ENCODE assay signal across 27 mouse cellular contexts in the genomic region with DNA sequence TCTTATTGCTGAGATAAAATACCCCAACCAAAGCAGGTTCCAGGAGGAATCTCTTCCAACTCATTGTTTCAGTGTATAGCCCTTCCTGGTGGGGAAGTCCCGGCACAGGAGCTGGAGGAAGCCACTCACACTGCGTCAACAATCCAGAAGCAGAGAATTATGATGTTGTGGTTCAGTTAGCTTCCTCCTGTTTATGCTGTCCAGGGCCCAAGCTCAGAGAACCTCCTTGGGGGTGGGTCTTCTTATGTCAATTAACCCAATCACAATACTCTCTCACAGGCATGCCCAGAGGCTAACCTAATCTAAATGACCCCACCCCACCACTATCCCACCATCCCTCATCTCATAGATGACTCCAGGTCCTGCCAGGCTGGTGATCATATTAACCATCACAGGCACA.
DNase-seq lines count a peak whose midpoint lies in the region; ATAC-seq lines count a peak whose summit lies in the region.
"Had no signal": no experiment of that assay in that cellular context is flagged by ENCODE, and none has a peak within 500 bp of the region (broad histone marks: within the 10 kb centered on the region; RNA-seq: fewer than 3 reads in every experiment).

No protein-coding gene starts in this region.

- no peaks in the 10 kb centered on the region for H3K9me3 ChIP-seq in forebrain, embryonic 12.5 days
- H3K9me3 ChIP-seq in forebrain, embryonic 13.5 days (replicated peaks): no peaks in the 10 kb centered on the region
- no peaks in the 10 kb centered on the region for H3K9me3 ChIP-seq in hindbrain, embryonic 14.5 days (ENCODE audit: control insufficient read depth, low read length)
- no peaks in the 10 kb centered on the region for H3K9me3 ChIP-seq in hindbrain, embryonic 16.5 days (ENCODE audit: control insufficient read depth, low read length)
- H3K9me3 ChIP-seq in midbrain, embryonic 14.5 days (ENCODE audit: control insufficient read depth, low read length): no peaks in the 10 kb centered on the region
- H3K9me3 ChIP-seq in midbrain, embryonic 11.5 days (ENCODE audit: control insufficient read depth, low read length): no peaks in the 10 kb centered on the region
- H3K9me3 ChIP-seq: embryonic facial prominence, embryonic 13.5 days; forebrain, embryonic 10.5 days; heart, embryonic 12.5 days; hindbrain, embryonic 12.5 days; kidney, embryonic 15.5 days; lung, embryonic 15.5 days had no signal

- H3K27ac ChIP-seq in forebrain, embryonic 12.5 days: 0 out of 2 replicates have a peak overlapping the region, but pooled peaks have one; percentile 21
- no peak overlapping the region for H3K27ac ChIP-seq in forebrain, embryonic 13.5 days
- H3K27ac ChIP-seq in hindbrain, embryonic 14.5 days: peak overlapping the region; percentile 4; the same call in 1 of the 2 replicates
- H3K27ac ChIP-seq in hindbrain, embryonic 16.5 days (ENCODE audit: low read depth, low read length): no peak overlapping the region
- peak overlapping the region; percentile 84; the same call in 1 of the 2 replicates for H3K27ac ChIP-seq in midbrain, embryonic 14.5 days (replicated peaks; ENCODE audit: low read depth, low read length)
- no peak overlapping the region for H3K27ac ChIP-seq in midbrain, embryonic 11.5 days (ENCODE audit: low read depth, low read length)
- H3K27ac ChIP-seq: embryonic facial prominence, embryonic 13.5 days; kidney, embryonic 15.5 days; lung, embryonic 15.5 days had no signal

- no peaks in the 10 kb centered on the region for H3K27me3 ChIP-seq in forebrain, embryonic 12.5 days
- no peaks in the 10 kb centered on the region for H3K27me3 ChIP-seq in forebrain, embryonic 13.5 days
- H3K27me3 ChIP-seq in hindbrain, embryonic 14.5 days (ENCODE audit: control insufficient read depth, insufficient read depth, low read length): no peaks in the 10 kb centered on the region
- H3K27me3 ChIP-seq in hindbrain, embryonic 16.5 days (replicated peaks; ENCODE audit: control insufficient read depth, insufficient read depth, low read length): no peaks in the 10 kb centered on the region
- no peaks in the 10 kb centered on the region for H3K27me3 ChIP-seq in midbrain, embryonic 14.5 days (ENCODE audit: control insufficient read depth, insufficient read depth, low read length)
- H3K27me3 ChIP-seq in midbrain, embryonic 11.5 days (ENCODE audit: control insufficient read depth, insufficient read depth, low read length): no peaks in the 10 kb centered on the region
- H3K27me3 ChIP-seq: CH12.LX; embryonic facial prominence, embryonic 13.5 days; heart, embryonic 12.5 days; hindbrain, embryonic 12.5 days; kidney, embryonic 15.5 days; lung, embryonic 15.5 days; megakaryocyte, embryonic 14.5 days had no signal

- H3K4me2 ChIP-seq in forebrain, embryonic 12.5 days: no peak overlapping the region
- no peak overlapping the region for H3K4me2 ChIP-seq in forebrain, embryonic 13.5 days
- H3K4me2 ChIP-seq in hindbrain, embryonic 14.5 days (replicated peaks): no peak overlapping the region
- no peak overlapping the region for H3K4me2 ChIP-seq in hindbrain, embryonic 16.5 days (ENCODE audit: low read length)
- H3K4me2 ChIP-seq in midbrain, embryonic 14.5 days (ENCODE audit: low read length): no peak overlapping the region
- no peak overlapping the region for H3K4me2 ChIP-seq in midbrain, embryonic 11.5 days
- H3K4me2 ChIP-seq: embryonic facial prominence, embryonic 13.5 days; heart, embryonic 12.5 days; hindbrain, embryonic 12.5 days; kidney, embryonic 15.5 days; lung, embryonic 15.5 days had no signal

- intact Hi-C loops in left cerebral cortex, postnatal 4 days (cut with DNase I): no loop called here

- peaks cover 8% of the 10 kb centered on the region for H3K4me1 ChIP-seq in forebrain, embryonic 12.5 days
- H3K4me1 ChIP-seq in forebrain, embryonic 13.5 days: peaks cover 9% of the 10 kb centered on the region; the same call in 1 of the 2 replicates
- no peaks in the 10 kb centered on the region for H3K4me1 ChIP-seq in hindbrain, embryonic 14.5 days (replicated peaks; ENCODE audit: control insufficient read depth, insufficient read depth, low read length)
- H3K4me1 ChIP-seq in hindbrain, embryonic 16.5 days (ENCODE audit: control insufficient read depth, insufficient read depth, low read depth, low read length): peaks cover 6% of the 10 kb centered on the region
- H3K4me1 ChIP-seq in midbrain, embryonic 14.5 days (ENCODE audit: control insufficient read depth, insufficient read depth, low read length): no peaks in the 10 kb centered on the region
- no peaks in the 10 kb centered on the region; the same call in 1 of the 2 replicates for H3K4me1 ChIP-seq in midbrain, embryonic 11.5 days (ENCODE audit: control insufficient read depth, insufficient read depth, low read length)
- H3K4me1 ChIP-seq: embryonic facial prominence, embryonic 13.5 days; kidney, embryonic 15.5 days; lung, embryonic 15.5 days; megakaryocyte, embryonic 14.5 days had no signal

- ATAC-seq in forebrain, embryonic 12.5 days (ENCODE audit: low FRiP score): no peak
- ATAC-seq in forebrain, embryonic 13.5 days: no peak
- ATAC-seq in hindbrain, embryonic 14.5 days (ENCODE audit: low FRiP score): no peak
- ATAC-seq in hindbrain, embryonic 16.5 days: no peak
- no peak for ATAC-seq in midbrain, embryonic 14.5 days (ENCODE audit: low FRiP score, low TSS enrichment)
- no peak for ATAC-seq in midbrain, embryonic 11.5 days (ENCODE audit: low FRiP score)
- peak; percentile 51 for ATAC-seq in monocyte, adult 5-6 weeks (replicated peaks; ENCODE audit: insufficient number of reproducible peaks, low FRiP score, low TSS enrichment, poor library complexity, severe bottlenecking)
- ATAC-seq: activated CD4-positive, CD25-positive, alpha-beta regulatory T cell, adult 4 months; inflammation-experienced regulatory T-cells, adult 6 months had no signal

- no peak overlapping the region for H3K4me3 ChIP-seq in forebrain, embryonic 12.5 days (replicated peaks)
- H3K4me3 ChIP-seq in forebrain, embryonic 13.5 days: no peak overlapping the region
- no peak overlapping the region for H3K4me3 ChIP-seq in hindbrain, embryonic 14.5 days (replicated peaks; ENCODE audit: low read length)
- no peak overlapping the region for H3K4me3 ChIP-seq in hindbrain, embryonic 16.5 days (ENCODE audit: low read length)
- H3K4me3 ChIP-seq in midbrain, embryonic 14.5 days (replicated peaks; ENCODE audit: low read depth, low read length): no peak overlapping the region
- no peak overlapping the region for H3K4me3 ChIP-seq in midbrain, embryonic 11.5 days (ENCODE audit: low read depth, low read length)
- H3K4me3 ChIP-seq: embryonic facial prominence, embryonic 13.5 days; forebrain, embryonic 10.5 days; heart, embryonic 12.5 days; hindbrain, embryonic 12.5 days; kidney, embryonic 15.5 days; lung, embryonic 15.5 days; megakaryocyte, embryonic 14.5 days had no signal

- H3K36me3 ChIP-seq in forebrain, embryonic 12.5 days (replicated peaks): 0 out of 2 replicates have a peak, but pooled peaks cover 6% of the 10 kb centered on the region
- peaks cover 4% of the 10 kb centered on the region; the same call in 1 of the 2 replicates for H3K36me3 ChIP-seq in forebrain, embryonic 13.5 days (ENCODE audit: poor library complexity, severe bottlenecking)
- H3K36me3 ChIP-seq in hindbrain, embryonic 14.5 days (replicated peaks; ENCODE audit: control insufficient read depth, insufficient read depth): no peaks in the 10 kb centered on the region
- H3K36me3 ChIP-seq in hindbrain, embryonic 16.5 days (ENCODE audit: control insufficient read depth, insufficient read depth, low read length): no peaks in the 10 kb centered on the region
- H3K36me3 ChIP-seq in midbrain, embryonic 14.5 days (ENCODE audit: control insufficient read depth, insufficient read depth, low read length): peaks cover 17% of the 10 kb centered on the region
- no peaks in the 10 kb centered on the region for H3K36me3 ChIP-seq in midbrain, embryonic 11.5 days (ENCODE audit: control insufficient read depth, insufficient read depth, low read length)
- H3K36me3 ChIP-seq: embryonic facial prominence, embryonic 13.5 days; forebrain, embryonic 10.5 days; heart, embryonic 12.5 days; hindbrain, embryonic 12.5 days; kidney, embryonic 15.5 days; lung, embryonic 15.5 days had no signal

- no peak overlapping the region for H3K9ac ChIP-seq in forebrain, embryonic 12.5 days
- no peak overlapping the region for H3K9ac ChIP-seq in forebrain, embryonic 13.5 days
- H3K9ac ChIP-seq in hindbrain, embryonic 14.5 days: no peak overlapping the region
- no peak overlapping the region for H3K9ac ChIP-seq in hindbrain, embryonic 16.5 days (ENCODE audit: low read depth, low read length)
- H3K9ac ChIP-seq in midbrain, embryonic 14.5 days (replicated peaks; ENCODE audit: low read length): no peak overlapping the region
- no peak overlapping the region for H3K9ac ChIP-seq in midbrain, embryonic 11.5 days (ENCODE audit: low read length)
- H3K9ac ChIP-seq: embryonic facial prominence, embryonic 13.5 days; heart, embryonic 12.5 days; hindbrain, embryonic 12.5 days; kidney, embryonic 15.5 days; lung, embryonic 15.5 days had no signal

- 88% methylated on average over 2 of the region's 2 CpGs for WGBS in forebrain, embryonic 12.5 days
- WGBS in forebrain, embryonic 13.5 days: 68% methylated on average over 2 of the region's 2 CpGs
- WGBS in hindbrain, embryonic 14.5 days: 91% methylated on average over 2 of the region's 2 CpGs
- 62% methylated on average over 2 of the region's 2 CpGs for WGBS in hindbrain, embryonic 16.5 days
- 65% methylated on average over 2 of the region's 2 CpGs for WGBS in midbrain, embryonic 14.5 days
- WGBS in midbrain, embryonic 11.5 days: 72% methylated on average over 2 of the region's 2 CpGs

- no peak for DNase-seq in hindbrain, embryonic 14.5 days (ENCODE audit: low spot score)
- no peak for DNase-seq in midbrain, embryonic 14.5 days
- no peak for DNase-seq in midbrain, embryonic 11.5 days (ENCODE audit: low spot score, missing footprints)
- no peak for DNase-seq in left cerebral cortex, postnatal 4 days
- DNase-seq: adrenal gland, adult 2 months; adrenal gland, postnatal 36 days; cerebellum, adult 9-11 months; gastrocnemius, postnatal 14 days; heart, postnatal 10 days; kidney, adult 11 months; kidney, postnatal 25 days; right cerebral cortex, postnatal 25 days; thymus, postnatal 14 days had no signal

Comparison
In these comparisons a context has a peak if more than half of its experiments do, and no peak if none do; other contexts are left out.
1. H3K27ac ChIP-seq: peak in forebrain, embryonic 12.5 days (single experiment), hindbrain, embryonic 14.5 days (single experiment) and midbrain, embryonic 14.5 days (single experiment); none in forebrain, embryonic 13.5 days (single experiment), hindbrain, embryonic 16.5 days (single experiment) and midbrain, embryonic 11.5 days (single experiment).